Mouse (Mus musculus) liver, adult 2 months (tissue): ENCODE measurements around the gene Atrn. TPM values are rescaled to one million over a fixed set of nuclear protein-coding genes. Genes with fewer than 3 reads are reported as not detected.

Experiments used
- DNase-seq: peaks from one replicate; pipeline ENCODE4 v3.0.0-alpha.2; 2011; ENCODE audit warnings: low read depth, low spot score; ENCODE audit errors: extremely low read depth
- H3K27ac ChIP-seq: fragments of 200-500 bp; replicated peaks from 2 replicates; pipeline ENCODE4 v1.5.1; 2012; ENCODE audit warnings: low read depth, mild to moderate bottlenecking, control low read depth, inconsistent platforms, low read length; ENCODE audit not compliant: insufficient read depth
- H3K27me3 ChIP-seq: fragments of 200-500 bp; 2 replicates; pipeline ENCODE4 v1.6.1; 2012; ENCODE audit warnings: mild to moderate bottlenecking, moderate library complexity, low read length, inconsistent platforms; ENCODE audit not compliant: control insufficient read depth, insufficient read depth
- H3K36me3 ChIP-seq: fragments of 200-500 bp; 2 replicates; pipeline ENCODE4 v1.6.1; 2012; ENCODE audit warnings: low read length, inconsistent platforms; ENCODE audit not compliant: control insufficient read depth, insufficient read depth
- H3K4me1 ChIP-seq: fragments of 200-500 bp; 2 replicates; pipeline ENCODE4 v1.6.1; 2011; ENCODE audit warnings: low read length; ENCODE audit not compliant: control insufficient read depth, insufficient read depth
- H3K4me3 ChIP-seq: fragments of 200-500 bp; 2 replicates; pipeline ENCODE4 v1.5.1; 2011; ENCODE audit warnings: low read depth, mild to moderate bottlenecking, control low read depth, low read length, moderate library complexity; ENCODE audit not compliant: insufficient read depth
- H3K79me2 ChIP-seq: fragments of 200-500 bp; 2 replicates; pipeline ENCODE4 v1.6.1; 2012; ENCODE audit warnings: inconsistent platforms, mild to moderate bottlenecking, low read length, moderate library complexity; ENCODE audit not compliant: control insufficient read depth, insufficient read depth
- H3K9ac ChIP-seq: fragments of 200-500 bp; 2 replicates; pipeline ENCODE4 v1.6.1; 2012; ENCODE audit warnings: low read depth, mild to moderate bottlenecking, control low read depth, inconsistent platforms, low read length
- CTCF ChIP-seq: fragments of 200-500 bp; IDR thresholded peaks from 2 replicates; pipeline ENCODE4 v1.5.1; 2011; ENCODE audit warnings: low read depth, low read length, control low read depth
- POLR2A ChIP-seq: fragments of 200-500 bp; IDR thresholded peaks from 2 replicates; pipeline ENCODE4 v1.6.1; 2011; ENCODE audit warnings: low read length, control low read depth; ENCODE audit not compliant: insufficient read depth; ENCODE audit errors: extremely low read depth
- WGBS: fragments of 180-500 bp; shearing (Covaris S2); methylation state at CpG from one replicate; pipeline ENCODE4 v1.1.7; 2018; 5-methylcytosine and 5-hydroxymethylcytosine counted together
- polyA plus RNA-seq: library from polyadenylated mRNA; depleted of rRNA; stranded (reverse); fragments of >200 nt; gene quantifications from 2 replicates; pipeline ENCODE4 v1.2.3, GENCODE M21; 2012
- total RNA-seq: library from RNA; depleted of rRNA; stranded (reverse); fragments of >200 nt; gene quantifications from 2 replicates; pipeline ENCODE4 v1.2.3, GENCODE M21; 2014

The Atrn gene
- total and polyA plus RNA-seq, 2 experiments, result 16.6 to 27.2 TPM

DNA sequence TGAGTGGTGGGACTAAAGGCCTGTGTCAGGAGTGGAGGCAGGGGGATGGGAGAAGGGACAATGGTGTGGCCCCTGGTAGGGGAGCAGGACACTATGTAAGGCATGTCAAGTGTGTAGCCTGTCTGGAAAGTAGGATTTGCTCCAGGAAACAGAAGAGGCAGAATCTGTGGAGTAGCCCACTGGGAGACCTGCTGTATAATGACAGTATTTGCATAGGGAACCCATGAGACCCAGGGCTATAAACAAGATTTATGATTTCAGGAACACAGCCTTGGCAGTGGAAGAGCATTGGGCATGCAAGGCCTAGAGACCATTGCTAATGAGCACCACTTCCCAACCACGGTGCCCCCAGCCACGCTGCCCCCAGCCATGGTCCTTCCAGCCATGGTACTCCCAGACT lies 9.4 kb upstream of the Atrn start:
- peaks cover 15% of the 10 kb centered on the region; the same call in 1 of the 2 replicates for H3K79me2 ChIP-seq
- TF ChIP-seq POLR2A (no peak), CTCF (no peak)
- no peaks in the 10 kb centered on the region for H3K27me3 ChIP-seq
- no peak for DNase-seq
- H3K9ac ChIP-seq, result no peak overlapping the region
- 88% methylated on average over 2 of the region's 2 CpGs for WGBS
- peaks cover 20% of the 10 kb centered on the region for H3K4me1 ChIP-seq
- H3K27ac ChIP-seq, result peak overlapping the region; percentile 33
- H3K36me3 ChIP-seq, result no peaks in the 10 kb centered on the region
- H3K4me3 ChIP-seq, result no peak overlapping the region

DNA sequence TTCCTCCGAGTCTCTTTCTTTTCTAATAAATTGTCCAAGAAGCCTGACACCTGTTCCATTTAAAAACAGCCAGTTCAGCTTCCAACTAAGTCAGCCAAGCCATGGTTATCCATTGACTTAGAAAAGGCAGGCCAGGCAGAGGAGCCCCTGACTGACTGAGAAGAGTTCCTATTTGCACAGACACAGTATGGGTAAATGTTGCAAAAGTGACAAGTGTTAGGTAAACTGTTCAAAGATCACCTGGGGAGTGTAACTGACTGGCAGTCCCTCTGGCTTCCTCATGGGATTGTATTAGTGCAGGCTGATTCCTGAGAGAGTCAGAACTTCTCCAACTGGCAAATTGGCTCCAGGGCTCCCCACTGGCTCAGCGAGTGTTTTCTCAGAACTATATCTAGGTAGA lies 8.4 kb upstream of the Atrn start:
- Histone ChIP-seq H3K4me1 (peaks cover 20% of the 10 kb centered on the region), H3K4me3 (no peak overlapping the region), H3K9ac (peak overlapping the region; percentile 25), H3K27ac (peak overlapping the region; percentile 81), H3K27me3 (no peaks in the 10 kb centered on the region), H3K36me3 (no peaks in the 10 kb centered on the region), H3K79me2 (peaks cover 19% of the 10 kb centered on the region; the same call in 1 of the 2 replicates)
- TF ChIP-seq CTCF, result no peak
- TF ChIP-seq POLR2A, result no peak
- 26% methylated on average over 2 of the region's 2 CpGs for WGBS
- peak; percentile 100 for DNase-seq

DNA sequence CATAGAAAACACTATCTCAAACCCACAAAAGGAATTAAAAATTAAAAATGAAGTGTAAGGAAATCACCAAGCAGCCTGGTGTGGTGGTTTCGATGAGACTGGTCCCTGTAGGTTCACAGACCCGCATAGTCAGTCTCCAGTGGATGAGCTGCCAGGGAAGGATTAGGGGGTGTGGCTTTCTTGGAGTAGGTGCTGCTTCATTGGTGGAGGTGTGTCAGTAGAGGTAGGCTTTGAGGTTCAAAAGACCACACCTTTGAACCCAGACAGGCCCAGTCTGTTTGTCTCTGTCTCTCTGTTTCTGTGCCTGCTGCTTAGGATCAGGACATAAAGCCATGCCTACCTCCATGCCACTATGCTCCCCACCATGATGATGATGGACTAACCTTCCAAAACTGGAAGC lies 7.5 kb upstream of the Atrn start:
- TF ChIP-seq CTCF, result no peak
- no peak for TF ChIP-seq POLR2A
- Histone ChIP-seq H3K4me1 (peaks cover 20% of the 10 kb centered on the region), H3K27me3 (no peaks in the 10 kb centered on the region), H3K36me3 (no peaks in the 10 kb centered on the region), H3K79me2 (peaks cover 21% of the 10 kb centered on the region; the same call in 1 of the 2 replicates), H3K4me3 (no peak overlapping the region), H3K27ac (peak overlapping the region; percentile 81), H3K9ac (peak overlapping the region; percentile 25)
- 26% methylated on average over 2 of the region's 2 CpGs for WGBS
- peak; percentile 90 for DNase-seq

DNA sequence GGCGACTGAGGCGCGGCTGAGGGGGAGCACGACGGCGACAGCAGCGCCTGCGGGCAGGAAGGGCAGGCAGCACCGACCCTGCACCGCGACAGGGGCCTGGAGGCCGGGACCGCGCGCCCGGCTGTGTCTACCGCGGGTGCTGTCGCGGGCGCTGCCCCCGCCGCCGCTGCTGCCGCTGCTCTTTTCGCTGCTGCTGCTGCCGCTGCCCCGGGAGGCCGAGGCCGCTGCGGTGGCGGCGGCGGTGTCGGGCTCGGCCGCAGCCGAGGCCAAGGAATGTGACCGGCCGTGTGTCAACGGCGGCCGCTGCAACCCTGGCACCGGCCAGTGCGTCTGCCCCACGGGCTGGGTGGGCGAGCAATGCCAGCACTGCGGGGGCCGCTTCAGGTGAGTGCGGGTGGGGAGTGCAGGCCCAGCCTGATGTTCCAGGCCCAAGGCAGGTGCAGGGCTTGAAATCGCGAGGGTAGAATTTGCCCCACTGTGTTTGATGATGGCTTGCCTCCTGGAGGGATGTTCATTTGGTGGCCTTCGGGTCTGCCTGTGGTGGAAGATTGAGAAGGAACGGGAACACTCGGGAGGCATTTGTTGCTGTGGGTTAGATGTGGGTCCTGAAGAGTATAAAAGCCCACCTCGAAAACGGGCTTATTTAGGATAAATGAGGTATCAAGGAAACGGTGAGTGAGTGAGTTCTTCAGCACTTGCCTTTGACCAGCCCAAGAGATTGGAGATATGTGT lies 455 bp downstream of the Atrn start:
- H3K4me3 ChIP-seq, result peak overlapping the region; percentile 100
- no peaks in the 10 kb centered on the region for H3K27me3 ChIP-seq
- DNase-seq, result no peak
- H3K4me1 ChIP-seq, result peaks cover 22% of the 10 kb centered on the region
- no peak for TF ChIP-seq CTCF
- under 1% methylated on average over 57 of the region's 58 CpGs for WGBS
- H3K36me3 ChIP-seq, result peaks cover 6% of the 10 kb centered on the region
- peaks cover 53% of the 10 kb centered on the region for H3K79me2 ChIP-seq
- H3K9ac ChIP-seq, result peak overlapping the region; percentile 99
- H3K27ac ChIP-seq, result peak overlapping the region; percentile 86

DNA sequence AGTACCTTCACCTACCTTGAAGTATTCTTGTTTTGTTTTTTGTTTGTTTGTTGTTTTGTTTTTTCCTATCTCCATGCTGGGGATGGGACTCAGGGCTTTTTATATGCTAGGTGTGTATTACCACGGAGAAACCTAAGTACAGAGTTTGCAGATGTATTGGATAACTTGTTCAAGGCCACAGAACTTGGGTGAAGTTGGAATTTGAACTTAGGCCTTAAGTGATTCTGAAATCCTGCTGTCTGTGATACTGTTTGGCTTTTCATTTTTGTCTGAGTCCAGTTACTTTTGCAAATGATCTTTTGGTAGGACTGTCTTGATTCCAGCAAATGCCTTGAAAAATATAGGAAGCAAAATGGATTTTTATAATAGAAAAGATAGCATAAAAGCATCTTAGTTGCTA lies 5.4 kb downstream of the Atrn start:
- H3K79me2 ChIP-seq, result peaks cover 51% of the 10 kb centered on the region
- peaks cover 6% of the 10 kb centered on the region for H3K36me3 ChIP-seq
- H3K9ac ChIP-seq, result no peak overlapping the region
- DNase-seq, result peak; percentile 92
- no peaks in the 10 kb centered on the region for H3K27me3 ChIP-seq
- H3K4me1 ChIP-seq, result peaks cover 35% of the 10 kb centered on the region
- no peak overlapping the region for H3K4me3 ChIP-seq
- TF ChIP-seq CTCF (no peak), POLR2A (no peak)
- peak overlapping the region; percentile 83 for H3K27ac ChIP-seq
- WGBS, result 11% methylated on average over 1 of the region's 1 CpGs

DNA sequence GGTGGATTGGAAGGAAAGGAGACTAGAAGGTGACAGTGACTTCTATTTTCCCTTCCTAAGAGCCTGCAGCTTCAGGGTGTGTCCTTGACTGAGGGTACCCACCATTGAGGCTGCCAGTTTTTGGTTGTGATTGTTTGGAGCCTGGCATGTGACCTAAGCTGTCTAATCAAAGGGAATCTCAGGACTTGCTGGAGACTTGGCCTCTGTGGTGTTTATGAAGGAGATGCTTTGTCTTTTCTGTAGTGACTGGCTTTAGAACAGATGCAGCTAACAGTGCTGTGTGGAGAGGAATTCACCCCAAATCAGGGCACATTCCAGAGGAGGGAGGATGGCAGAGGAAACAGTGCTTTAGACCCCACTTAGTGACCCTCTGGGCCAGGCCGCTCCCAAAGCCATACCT lies 8.6 kb downstream of the Atrn start:
- no peak overlapping the region for H3K4me3 ChIP-seq
- H3K27me3 ChIP-seq, result no peaks in the 10 kb centered on the region
- no peak for DNase-seq
- H3K36me3 ChIP-seq, result peaks cover 6% of the 10 kb centered on the region
- 93% methylated on average over 1 of the region's 1 CpGs for WGBS
- no peak overlapping the region for H3K9ac ChIP-seq
- TF ChIP-seq CTCF, result no peak
- no peak for TF ChIP-seq POLR2A
- H3K27ac ChIP-seq, result peak overlapping the region; percentile 32; the same call in 1 of the 2 replicates
- peaks cover 38% of the 10 kb centered on the region for H3K4me1 ChIP-seq
- H3K79me2 ChIP-seq, result peaks cover 34% of the 10 kb centered on the region
